ENCODE assay signal across 22 mouse cellular contexts in the genomic region with DNA sequence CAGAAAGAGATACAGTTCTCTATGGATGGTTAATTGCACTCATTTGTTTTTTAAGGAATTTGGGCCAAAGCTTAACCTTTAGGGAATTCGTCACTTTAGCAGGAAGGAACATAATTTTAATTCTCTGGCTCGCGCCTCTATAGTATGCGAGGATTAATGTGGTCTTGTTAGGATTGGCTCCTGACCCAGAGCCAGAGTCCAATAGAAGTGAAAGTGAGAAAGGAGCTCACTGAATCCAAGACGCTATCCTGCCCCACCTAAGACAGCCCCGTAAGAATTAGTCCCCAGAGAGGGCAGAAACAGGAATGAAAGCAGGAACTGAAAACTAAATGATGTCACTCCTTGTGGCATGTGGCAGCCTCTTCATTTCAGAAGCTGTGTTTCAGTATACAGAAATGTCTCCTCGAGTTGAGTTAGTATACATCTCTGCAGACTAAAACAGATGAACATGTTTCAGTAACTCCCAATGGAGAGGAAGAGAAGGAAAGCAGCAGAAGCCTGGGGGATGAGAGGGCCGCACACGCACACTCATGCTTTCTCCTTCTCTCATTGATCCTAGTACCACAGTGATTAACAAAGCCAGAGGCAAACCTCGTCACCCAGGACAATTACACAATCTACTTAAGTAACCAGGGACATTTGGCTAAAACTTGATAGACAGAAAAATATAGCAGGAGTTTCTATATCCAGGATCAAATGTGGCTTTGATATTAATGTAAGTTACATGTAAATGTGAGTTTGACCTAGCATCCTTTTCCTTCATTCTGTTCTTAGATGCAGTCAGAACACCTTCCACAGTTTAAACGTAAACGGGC.
A peak's percentile ranks its signal among the peaks of the same experiment; 100 is the strongest.
DNase-seq lines count a peak whose midpoint lies in the region; ATAC-seq and TF ChIP-seq lines count a peak whose summit lies in the region.
"Had no signal": no experiment of that assay in that cellular context is flagged by ENCODE, and none has a peak within 500 bp of the region (broad histone marks: within the 10 kb centered on the region; RNA-seq: fewer than 3 reads in every experiment).

No protein-coding gene starts in this region.

- H3K9ac ChIP-seq in heart, embryonic 11.5 days (ENCODE audit: low read depth, low read length) = no peak overlapping the region
- no peak overlapping the region for H3K9ac ChIP-seq in lung, embryonic 14.5 days
- H3K9ac ChIP-seq: embryonic facial prominence, embryonic 15.5 days had no signal

- H3K27ac ChIP-seq in heart, embryonic 11.5 days (ENCODE audit: low read depth, low read length) = no peak overlapping the region
- H3K27ac ChIP-seq in lung, embryonic 14.5 days (ENCODE audit: low read depth) = no peak overlapping the region
- H3K27ac ChIP-seq: embryonic facial prominence, embryonic 15.5 days; hindbrain, embryonic 10.5 days; hindbrain, postnatal 0 days had no signal

- no peaks in the 10 kb centered on the region for H3K36me3 ChIP-seq in heart, embryonic 11.5 days (ENCODE audit: control insufficient read depth, insufficient read depth, low read length)
- H3K36me3 ChIP-seq in lung, embryonic 14.5 days (ENCODE audit: insufficient read depth) = no peaks in the 10 kb centered on the region
- H3K36me3 ChIP-seq: embryonic facial prominence, embryonic 15.5 days; hindbrain, embryonic 10.5 days had no signal

- H3K27me3 ChIP-seq in heart, embryonic 11.5 days (ENCODE audit: control insufficient read depth, insufficient read depth, low read length) = no peaks in the 10 kb centered on the region
- no peaks in the 10 kb centered on the region for H3K27me3 ChIP-seq in lung, embryonic 14.5 days (ENCODE audit: insufficient read depth, low read length)
- H3K27me3 ChIP-seq: embryonic facial prominence, embryonic 15.5 days; Patski had no signal

- WGBS in heart, embryonic 11.5 days (ENCODE audit: insufficient replicate concordance) = 72% methylated on average over 12 of the region's 12 CpGs
- WGBS in lung, embryonic 14.5 days = 67% methylated on average over 12 of the region's 12 CpGs

- H3K4me1 ChIP-seq in heart, embryonic 11.5 days (ENCODE audit: control insufficient read depth, insufficient read depth, low read length) = no peaks in the 10 kb centered on the region
- no peaks in the 10 kb centered on the region for H3K4me1 ChIP-seq in lung, embryonic 14.5 days (ENCODE audit: insufficient read depth)
- H3K4me1 ChIP-seq: embryonic facial prominence, embryonic 15.5 days; hindbrain, embryonic 10.5 days had no signal

- no peak overlapping the region for H3K4me3 ChIP-seq in heart, embryonic 11.5 days (ENCODE audit: low read depth, low read length)
- H3K4me3 ChIP-seq in lung, embryonic 14.5 days (ENCODE audit: low read depth, low read length) = no peak overlapping the region
- H3K4me3 ChIP-seq: embryonic facial prominence, embryonic 15.5 days; hindbrain, embryonic 10.5 days had no signal

- TF ChIP-seq CTCF in lung, embryonic 14.5 days (IDR thresholded peaks at IDR 0.05; ENCODE audit: low read depth) = no peak

- H3K4me2 ChIP-seq in heart, embryonic 11.5 days = no peak overlapping the region
- H3K4me2 ChIP-seq in lung, embryonic 14.5 days = no peak overlapping the region
- H3K4me2 ChIP-seq: embryonic facial prominence, embryonic 15.5 days; liver, embryonic 11.5 days had no signal

- peak; percentile 7 to 8 for DNase-seq in heart, adult 18-20 months
- DNase-seq in lung, embryonic 14.5 days = no peak
- no peak for DNase-seq in lung, adult 18-20 months
- peak; percentile 63 for DNase-seq in A20 (ENCODE audit: low read depth, low spot score)
- no peak for DNase-seq in cerebellum, postnatal 10 days
- DNase-seq in right cerebral cortex, adult 18-20 months = no peak
- DNase-seq: adrenal gland, adult 8-10 months; cerebellum, adult 11 months; cerebellum, postnatal 25 days; kidney, adult 18-20 months; kidney, postnatal 25 days; lung, adult 2 months; retina, postnatal 1 day; thymus, adult 18-20 months; thymus, postnatal 4 days had no signal

- ATAC-seq in heart, embryonic 11.5 days (replicated peaks; ENCODE audit: insufficient number of reproducible peaks, low FRiP score, low TSS enrichment) = no peak
- ATAC-seq in lung, embryonic 14.5 days (ENCODE audit: insufficient read depth) = peak; percentile 69; the same call in 1 of the 2 replicates
- ATAC-seq in common myeloid progenitor, adult 5-6 weeks (replicated peaks; ENCODE audit: low read depth, poor library complexity, severe bottlenecking) = 0 out of 2 replicates have a peak, but pooled peaks have one; percentile 42
- ATAC-seq: hindbrain, postnatal 0 days; Patski had no signal

- H3K9me3 ChIP-seq in heart, embryonic 11.5 days (replicated peaks; ENCODE audit: control insufficient read depth, low read length) = no peaks in the 10 kb centered on the region
- no peaks in the 10 kb centered on the region for H3K9me3 ChIP-seq in lung, embryonic 14.5 days (ENCODE audit: low read depth, low read length)
- H3K9me3 ChIP-seq: embryonic facial prominence, embryonic 15.5 days; hindbrain, embryonic 10.5 days had no signal

Comparison
In these comparisons a context has a peak if more than half of its experiments do, and no peak if none do; other contexts are left out.
1. DNase-seq: peak in heart, adult 18-20 months (2 of 2) and A20 (single experiment); none in lung, embryonic 14.5 days (single experiment), lung, adult 18-20 months (0 of 2), cerebellum, postnatal 10 days (0 of 2) and right cerebral cortex, adult 18-20 months (single experiment).